Mouse (Mus musculus): ENCODE measurements around the gene Tmem230. TPM values are rescaled to one million over a fixed set of nuclear protein-coding genes. Genes with fewer than 3 reads are reported as not detected.

Gene Tmem230
- polyA plus RNA-seq, 1 experiment: not detected

DNA sequence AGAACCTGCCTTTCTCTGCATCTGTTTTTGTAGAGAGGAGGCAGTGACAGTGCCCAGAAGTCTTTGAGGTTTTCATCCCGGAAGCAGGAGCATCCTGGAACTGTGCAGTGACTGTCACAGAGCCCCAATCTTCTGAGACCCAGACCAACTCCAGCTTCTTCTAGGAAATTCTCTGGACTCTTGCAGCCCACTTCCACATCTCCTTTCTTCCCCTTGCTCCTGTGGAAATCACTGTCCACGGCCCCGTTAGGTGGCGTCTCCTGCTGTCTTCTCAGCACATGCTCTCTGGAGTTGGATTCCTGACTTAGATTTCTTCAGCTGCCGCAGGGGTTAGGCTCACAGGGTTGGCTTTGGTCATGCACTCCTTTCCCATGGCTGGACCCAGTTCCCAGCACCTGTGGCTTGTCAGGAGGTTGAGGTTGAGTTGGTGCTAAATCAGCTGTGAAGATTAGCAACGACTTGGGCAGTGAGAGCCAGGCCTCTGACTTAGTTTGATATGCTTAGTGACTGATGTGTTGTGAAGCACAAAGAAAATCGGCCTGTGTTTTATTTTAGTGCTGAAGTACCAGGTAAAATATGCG, 30.8 kb upstream of the Tmem230 start:
- Histone ChIP-seq H3K27ac (ENCODE audit: insufficient read depth, low read depth, low read length) (no peak overlapping the region), H3K4me1 (ENCODE audit: control insufficient read depth, insufficient read depth, low read length) (peaks cover 23% of the 10 kb centered on the region), H3K4me3 (ENCODE audit: insufficient read depth, low read depth, low read length) (no peak overlapping the region)
- no peak for TF ChIP-seq POLR2A (IDR thresholded peaks at IDR 0.05; ENCODE audit: insufficient read depth, low read depth, low read length)
- TF ChIP-seq CTCF (IDR thresholded peaks at IDR 0.05; ENCODE audit: insufficient read depth, low read depth, low read length): no peak
- 76% methylated on average over 8 of the region's 8 CpGs for WGBS

GRCm38 (mm10) chr2:132276249-132276648, 28.6 kb upstream of the Tmem230 start:
- no peak overlapping the region for H3K4me3 ChIP-seq (ENCODE audit: insufficient read depth, low read depth, low read length)
- WGBS: 85% methylated on average over 4 of the region's 4 CpGs
- peaks cover 11% of the 10 kb centered on the region for H3K4me1 ChIP-seq (ENCODE audit: control insufficient read depth, insufficient read depth, low read length)
- no peak for TF ChIP-seq CTCF (IDR thresholded peaks at IDR 0.05; ENCODE audit: insufficient read depth, low read depth, low read length)
- TF ChIP-seq POLR2A (IDR thresholded peaks at IDR 0.05; ENCODE audit: insufficient read depth, low read depth, low read length): no peak
- no peak overlapping the region for H3K27ac ChIP-seq (ENCODE audit: insufficient read depth, low read depth, low read length)

DNA sequence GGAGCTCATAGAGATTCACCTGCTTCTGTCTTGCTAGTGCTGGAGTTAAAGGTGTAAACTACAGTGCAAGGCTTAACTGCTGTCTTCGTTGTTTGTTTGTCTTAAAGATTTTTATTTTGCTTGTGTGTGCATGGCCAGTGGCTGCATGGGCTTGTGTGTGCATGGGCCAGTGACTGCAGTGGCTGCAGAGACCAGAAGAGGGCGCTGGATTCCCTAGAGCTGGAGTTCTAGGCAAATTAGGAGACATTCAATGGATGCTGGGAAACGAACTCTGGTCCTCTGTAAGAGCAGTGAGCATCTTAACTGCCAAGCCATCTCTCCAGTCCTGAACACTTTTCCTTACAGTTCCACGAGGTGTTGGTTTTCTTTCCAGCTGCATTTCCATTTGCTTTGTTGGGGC, 27.9 kb upstream of the Tmem230 start:
- no peak for TF ChIP-seq POLR2A (IDR thresholded peaks at IDR 0.05; ENCODE audit: insufficient read depth, low read depth, low read length)
- Histone ChIP-seq H3K4me1 (ENCODE audit: control insufficient read depth, insufficient read depth, low read length) (peaks cover 9% of the 10 kb centered on the region), H3K27ac (ENCODE audit: insufficient read depth, low read depth, low read length) (no peak overlapping the region), H3K4me3 (ENCODE audit: insufficient read depth, low read depth, low read length) (no peak overlapping the region)
- 74% methylated on average over 4 of the region's 4 CpGs for WGBS

- Histone ChIP-seq H3K27ac (ENCODE audit: insufficient read depth, low read depth, low read length) (no peak overlapping the region), H3K4me3 (ENCODE audit: insufficient read depth, low read depth, low read length) (no peak overlapping the region), H3K4me1 (ENCODE audit: control insufficient read depth, insufficient read depth, low read length) (peaks cover 7% of the 10 kb centered on the region; the same call in 1 of the 2 replicates)
- 41% methylated on average over 6 of the region's 6 CpGs for WGBS
- TF ChIP-seq POLR2A (IDR thresholded peaks at IDR 0.05; ENCODE audit: insufficient read depth, low read depth, low read length): no peak
- no peak for TF ChIP-seq CTCF (IDR thresholded peaks at IDR 0.05; ENCODE audit: insufficient read depth, low read depth, low read length)
Measured at GRCm38 (mm10) chr2:132272694-132273389, 25.2 kb upstream of the Tmem230 start.

DNA sequence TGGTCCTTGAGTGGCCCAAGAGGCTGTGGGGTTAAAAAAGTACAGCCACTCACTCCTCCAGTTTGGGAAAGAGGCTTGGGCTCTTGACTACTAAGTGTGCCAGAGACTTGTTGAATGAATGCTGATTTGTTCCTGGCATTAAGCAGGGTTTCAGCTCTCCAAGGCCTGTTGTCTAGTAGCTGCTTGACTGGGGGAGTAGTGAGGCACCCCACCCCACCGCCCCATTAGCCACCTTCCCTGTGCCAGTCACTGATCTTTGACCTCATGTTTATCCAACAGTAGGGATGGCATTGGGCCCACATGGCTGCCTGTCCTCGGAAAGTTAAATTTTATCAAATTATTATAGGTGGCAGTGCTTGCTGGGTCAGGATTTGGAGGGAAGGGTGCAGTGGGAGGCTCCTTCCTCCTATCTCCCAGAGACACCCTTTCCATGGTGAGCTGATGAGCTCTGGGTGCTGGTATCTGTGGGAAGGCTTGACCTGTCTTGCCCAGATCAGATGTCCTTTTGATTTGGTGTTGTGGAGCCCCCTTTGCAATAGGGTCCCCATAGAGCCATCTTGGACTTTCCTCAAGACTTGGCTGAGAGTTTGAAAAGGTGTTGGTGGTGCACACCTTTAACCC, 22.8 kb upstream of the Tmem230 start:
- H3K27ac ChIP-seq (ENCODE audit: insufficient read depth, low read depth, low read length): no peak overlapping the region
- TF ChIP-seq CTCF (IDR thresholded peaks at IDR 0.05; ENCODE audit: insufficient read depth, low read depth, low read length) (no peak), POLR2A (IDR thresholded peaks at IDR 0.05; ENCODE audit: insufficient read depth, low read depth, low read length) (no peak)
- H3K4me3 ChIP-seq (ENCODE audit: insufficient read depth, low read depth, low read length): no peak overlapping the region
- peaks cover 7% of the 10 kb centered on the region; the same call in 1 of the 2 replicates for H3K4me1 ChIP-seq (ENCODE audit: control insufficient read depth, insufficient read depth, low read length)
- WGBS: 38% methylated on average over 2 of the region's 2 CpGs

- H3K27ac ChIP-seq (ENCODE audit: insufficient read depth, low read depth, low read length): no peak overlapping the region
- TF ChIP-seq POLR2A (IDR thresholded peaks at IDR 0.05; ENCODE audit: insufficient read depth, low read depth, low read length) (no peak), CTCF (IDR thresholded peaks at IDR 0.05; ENCODE audit: insufficient read depth, low read depth, low read length) (no peak)
- H3K4me3 ChIP-seq (ENCODE audit: insufficient read depth, low read depth, low read length): no peak overlapping the region
- peaks cover 7% of the 10 kb centered on the region; the same call in 1 of the 2 replicates for H3K4me1 ChIP-seq (ENCODE audit: control insufficient read depth, insufficient read depth, low read length)
- 80% methylated on average over 3 of the region's 3 CpGs for WGBS
Measured at GRCm38 (mm10) chr2:132269217-132269616, 21.6 kb upstream of the Tmem230 start.

GRCm38 (mm10) chr2:132266086-132266485, 18.5 kb upstream of the Tmem230 start:
- Histone ChIP-seq H3K27ac (ENCODE audit: insufficient read depth, low read depth, low read length) (no peak overlapping the region), H3K4me1 (ENCODE audit: control insufficient read depth, insufficient read depth, low read length) (peaks cover 7% of the 10 kb centered on the region; the same call in 1 of the 2 replicates), H3K4me3 (ENCODE audit: insufficient read depth, low read depth, low read length) (no peak overlapping the region)
- 86% methylated on average over 3 of the region's 3 CpGs for whole genome bisulfite sequencing
- no peak for TF ChIP-seq CTCF (IDR thresholded peaks at IDR 0.05; ENCODE audit: insufficient read depth, low read depth, low read length)
- TF ChIP-seq POLR2A (IDR thresholded peaks at IDR 0.05; ENCODE audit: insufficient read depth, low read depth, low read length): no peak

- Histone ChIP-seq H3K4me1 (ENCODE audit: control insufficient read depth, insufficient read depth, low read length) (peaks cover 2% of the 10 kb centered on the region; the same call in 1 of the 2 replicates), H3K4me3 (ENCODE audit: insufficient read depth, low read depth, low read length) (no peak overlapping the region), H3K27ac (ENCODE audit: insufficient read depth, low read depth, low read length) (no peak overlapping the region)
- no peak for TF ChIP-seq CTCF (IDR thresholded peaks at IDR 0.05; ENCODE audit: insufficient read depth, low read depth, low read length)
- no peak for TF ChIP-seq POLR2A (IDR thresholded peaks at IDR 0.05; ENCODE audit: insufficient read depth, low read depth, low read length)
- 82% methylated on average over 9 of the region's 9 CpGs for WGBS
Measured at GRCm38 (mm10) chr2:132265196-132265595, 17.6 kb upstream of the Tmem230 start.

DNA sequence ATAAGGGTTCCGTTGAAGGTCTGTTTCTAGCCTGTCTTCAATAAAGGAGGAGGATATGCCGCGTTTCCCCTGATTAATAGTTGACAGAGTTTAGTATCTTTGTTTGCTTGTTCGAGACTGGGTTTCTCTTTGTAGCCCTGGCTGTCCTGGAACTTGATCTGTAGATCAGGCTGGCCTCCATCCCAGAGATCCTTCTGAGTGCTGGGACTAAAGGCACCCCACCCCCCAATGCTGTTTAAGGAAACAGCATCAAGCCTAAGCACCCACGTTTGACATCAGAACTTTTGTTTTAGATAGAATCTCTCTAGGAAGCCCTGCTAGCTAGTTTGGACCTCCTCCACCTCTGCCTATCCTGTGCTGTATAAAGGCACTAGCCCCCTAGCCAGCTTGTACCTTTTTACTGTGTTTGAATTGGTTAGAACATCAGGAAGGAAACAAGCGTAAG, 16.7 kb upstream of the Tmem230 start:
- Histone ChIP-seq H3K4me3 (ENCODE audit: insufficient read depth, low read depth, low read length) (peak overlapping the region; percentile 86), H3K4me1 (ENCODE audit: control insufficient read depth, insufficient read depth, low read length) (peaks cover 2% of the 10 kb centered on the region; the same call in 1 of the 2 replicates), H3K27ac (ENCODE audit: insufficient read depth, low read depth, low read length) (0 out of 2 replicates have a peak overlapping the region, but pooled peaks have one; percentile 79)
- 8% methylated on average over 6 of the region's 6 CpGs for WGBS
- TF ChIP-seq CTCF (IDR thresholded peaks at IDR 0.05; ENCODE audit: insufficient read depth, low read depth, low read length) (no peak), POLR2A (IDR thresholded peaks at IDR 0.05; ENCODE audit: insufficient read depth, low read depth, low read length) (no peak)

Data from olfactory bulb, adult 2 months (tissue).